Mouse (Mus musculus): ENCODE measurements around the gene Dst. TPM values are rescaled to one million over a fixed set of nuclear protein-coding genes. Genes with fewer than 3 reads are reported as not detected.

Gene Dst
- total and polyA plus RNA-seq, 3 experiments = 66.7 to 404 (median 334) TPM

- peak; percentile 81 to 83 for DNase-seq
- H3K4me3 ChIP-seq = peak overlapping the region; percentile 43
- WGBS = under 1% methylated on average over 28 of the region's 28 CpGs
- TF ChIP-seq POLR2A (IDR thresholded peaks at IDR 0.05; ENCODE audit: insufficient read depth, low read depth, low read length) = no peak
- no peak for TF ChIP-seq EP300 (IDR thresholded peaks at IDR 0.05; ENCODE audit: insufficient read depth, low read depth, low read length)
- TF ChIP-seq CTCF (IDR thresholded peaks at IDR 0.05) = no peak
- H3K27ac ChIP-seq = peak overlapping the region; percentile 62
- intact Hi-C loops (cut with DNase I) = no loop called here
- peak overlapping the region; percentile 66 for H3K9ac ChIP-seq (ENCODE audit: low read depth, low read length)
- peaks cover 7% of the 10 kb centered on the region; the same call in 1 of the 2 replicates for H3K79me2 ChIP-seq (replicated peaks; ENCODE audit: control insufficient read depth, insufficient read depth, low read length)
- peaks cover 8% of the 10 kb centered on the region for H3K4me1 ChIP-seq (ENCODE audit: control insufficient read depth, insufficient read depth, low read length)
- peaks cover 5% of the 10 kb centered on the region; the same call in 1 of the 2 replicates for H3K36me3 ChIP-seq (ENCODE audit: control insufficient read depth, insufficient read depth, low read length)
- no peaks in the 10 kb centered on the region for H3K27me3 ChIP-seq (ENCODE audit: control insufficient read depth, insufficient read depth, low read length)
These were observed 328.3 kb downstream of the Dst start for GRCm38 (mm10) chr1:34236254-34236723.

DNA sequence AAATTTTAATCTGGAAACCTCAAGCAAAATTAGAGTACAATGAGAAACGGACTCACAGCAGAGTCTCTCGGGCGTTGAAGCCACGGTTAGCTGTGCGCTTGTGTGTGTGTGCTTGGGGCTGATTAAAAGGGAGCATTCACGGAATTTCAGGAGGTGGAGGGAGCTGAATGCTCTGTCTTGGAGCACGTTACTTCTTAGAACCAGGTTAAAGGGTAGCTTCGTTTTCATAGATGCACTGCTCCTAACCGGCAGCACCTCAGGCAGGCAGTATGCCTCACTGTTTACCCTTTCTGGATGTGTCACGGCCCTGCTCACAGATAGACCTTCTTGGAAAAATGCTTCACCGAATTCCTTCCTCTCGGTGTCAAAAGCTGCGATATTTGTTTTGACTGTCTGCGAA lies 329.2 kb downstream of the Dst start:
- Histone ChIP-seq H3K36me3 (ENCODE audit: control insufficient read depth, insufficient read depth, low read length) (peaks cover 5% of the 10 kb centered on the region; the same call in 1 of the 2 replicates), H3K79me2 (replicated peaks; ENCODE audit: control insufficient read depth, insufficient read depth, low read length) (peaks cover 7% of the 10 kb centered on the region; the same call in 1 of the 2 replicates), H3K27me3 (ENCODE audit: control insufficient read depth, insufficient read depth, low read length) (no peaks in the 10 kb centered on the region), H3K27ac (peak overlapping the region; percentile 62), H3K4me1 (ENCODE audit: control insufficient read depth, insufficient read depth, low read length) (peaks cover 8% of the 10 kb centered on the region), H3K4me3 (peak overlapping the region; percentile 43), H3K9ac (ENCODE audit: low read depth, low read length) (peak overlapping the region; percentile 0; the same call in 1 of the 2 replicates)
- no peak for DNase-seq
- intact Hi-C loops (cut with DNase I) = no loop called here
- WGBS = 56% methylated on average over 14 of the region's 14 CpGs
- TF ChIP-seq POLR2A (IDR thresholded peaks at IDR 0.05; ENCODE audit: insufficient read depth, low read depth, low read length) = no peak
- no peak for TF ChIP-seq EP300 (IDR thresholded peaks at IDR 0.05; ENCODE audit: insufficient read depth, low read depth, low read length)
- no peak for TF ChIP-seq CTCF (IDR thresholded peaks at IDR 0.05)

- peak in 1 of 2 experiments; percentile 31 for DNase-seq
- Histone ChIP-seq H3K4me3 (peak overlapping the region; percentile 43), H3K36me3 (ENCODE audit: control insufficient read depth, insufficient read depth, low read length) (peaks cover 5% of the 10 kb centered on the region; the same call in 1 of the 2 replicates), H3K79me2 (replicated peaks; ENCODE audit: control insufficient read depth, insufficient read depth, low read length) (peaks cover 7% of the 10 kb centered on the region; the same call in 1 of the 2 replicates), H3K4me1 (ENCODE audit: control insufficient read depth, insufficient read depth, low read length) (peaks cover 8% of the 10 kb centered on the region), H3K9ac (ENCODE audit: low read depth, low read length) (peak overlapping the region; percentile 0; the same call in 1 of the 2 replicates), H3K27me3 (ENCODE audit: control insufficient read depth, insufficient read depth, low read length) (no peaks in the 10 kb centered on the region), H3K27ac (peak overlapping the region; percentile 62)
- WGBS = 68% methylated on average over 12 of the region's 12 CpGs
- TF ChIP-seq EP300 (IDR thresholded peaks at IDR 0.05; ENCODE audit: insufficient read depth, low read depth, low read length) (no peak), POLR2A (IDR thresholded peaks at IDR 0.05; ENCODE audit: insufficient read depth, low read depth, low read length) (no peak), CTCF (IDR thresholded peaks at IDR 0.05) (no peak)
- intact Hi-C loops (cut with DNase I) = no loop called here
These were observed 329.7 kb downstream of the Dst start for GRCm38 (mm10) chr1:34237689-34238091.

DNA sequence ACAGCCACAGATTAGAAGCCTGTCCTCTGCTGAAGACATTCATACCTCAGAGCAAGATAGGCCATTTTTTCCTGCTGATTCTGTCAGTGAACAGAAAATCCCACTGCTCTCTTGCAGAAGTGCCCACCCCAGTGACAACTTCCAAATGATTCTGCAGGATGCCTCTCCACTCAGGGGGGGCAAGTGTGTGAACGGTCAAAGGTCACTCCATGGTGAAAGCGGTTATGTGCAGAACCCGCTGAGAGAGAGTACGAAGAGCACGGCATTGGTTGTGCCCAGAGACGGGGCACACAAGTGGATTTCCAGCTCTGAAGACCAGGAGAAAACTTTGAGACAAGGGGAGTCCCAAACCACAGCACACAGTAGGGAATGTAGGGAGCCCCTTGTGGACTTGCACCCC lies 330.2 kb downstream of the Dst start:
- intact Hi-C loops (cut with DNase I) = no loop called here
- 84% methylated on average over 6 of the region's 6 CpGs for WGBS
- no peaks in the 10 kb centered on the region for H3K27me3 ChIP-seq (ENCODE audit: control insufficient read depth, insufficient read depth, low read length)
- H3K27ac ChIP-seq = peak overlapping the region; percentile 62
- peak overlapping the region; percentile 11; the same call in 1 of the 2 replicates for H3K9ac ChIP-seq (ENCODE audit: low read depth, low read length)
- H3K79me2 ChIP-seq (replicated peaks; ENCODE audit: control insufficient read depth, insufficient read depth, low read length) = peaks cover 5% of the 10 kb centered on the region; the same call in 1 of the 2 replicates
- peak overlapping the region; percentile 43 for H3K4me3 ChIP-seq
- TF ChIP-seq CTCF (IDR thresholded peaks at IDR 0.05) (no peak), POLR2A (IDR thresholded peaks at IDR 0.05; ENCODE audit: insufficient read depth, low read depth, low read length) (no peak), EP300 (IDR thresholded peaks at IDR 0.05; ENCODE audit: insufficient read depth, low read depth, low read length) (no peak)
- peaks cover 8% of the 10 kb centered on the region for H3K4me1 ChIP-seq (ENCODE audit: control insufficient read depth, insufficient read depth, low read length)
- no peak for DNase-seq
- peaks cover 5% of the 10 kb centered on the region; the same call in 1 of the 2 replicates for H3K36me3 ChIP-seq (ENCODE audit: control insufficient read depth, insufficient read depth, low read length)

- Histone ChIP-seq H3K4me3 (no peak overlapping the region), H3K4me1 (ENCODE audit: control insufficient read depth, insufficient read depth, low read length) (peaks cover 6% of the 10 kb centered on the region), H3K27ac (peak overlapping the region; percentile 70), H3K27me3 (ENCODE audit: control insufficient read depth, insufficient read depth, low read length) (no peaks in the 10 kb centered on the region), H3K9ac (ENCODE audit: low read depth, low read length) (no peak overlapping the region), H3K36me3 (ENCODE audit: control insufficient read depth, insufficient read depth, low read length) (peaks cover 13% of the 10 kb centered on the region), H3K79me2 (replicated peaks; ENCODE audit: control insufficient read depth, insufficient read depth, low read length) (no peaks in the 10 kb centered on the region)
- TF ChIP-seq EP300 (IDR thresholded peaks at IDR 0.05; ENCODE audit: insufficient read depth, low read depth, low read length) (0 out of 2 replicates have a peak, but pooled peaks have one; percentile 7), CTCF (IDR thresholded peaks at IDR 0.05) (no peak), POLR2A (IDR thresholded peaks at IDR 0.05; ENCODE audit: insufficient read depth, low read depth, low read length) (no peak)
- peak; percentile 29 to 39 for DNase-seq
- 44% methylated on average over 10 of the region's 10 CpGs for WGBS
- intact Hi-C loops (cut with DNase I) = no loop called here
These were observed 336.7 kb downstream of the Dst start for GRCm38 (mm10) chr1:34244678-34245077.

GRCm38 (mm10) chr1:34245951-34246641 lies 338.1 kb downstream of the Dst start:
- no peak overlapping the region for H3K4me3 ChIP-seq
- TF ChIP-seq EP300 (IDR thresholded peaks at IDR 0.05; ENCODE audit: insufficient read depth, low read depth, low read length) (no peak), CTCF (IDR thresholded peaks at IDR 0.05) (no peak), POLR2A (IDR thresholded peaks at IDR 0.05; ENCODE audit: insufficient read depth, low read depth, low read length) (no peak)
- peak in 1 of 2 experiments; percentile 53 for DNase-seq
- no peaks in the 10 kb centered on the region for H3K79me2 ChIP-seq (replicated peaks; ENCODE audit: control insufficient read depth, insufficient read depth, low read length)
- H3K27me3 ChIP-seq (ENCODE audit: control insufficient read depth, insufficient read depth, low read length) = no peaks in the 10 kb centered on the region
- H3K9ac ChIP-seq (ENCODE audit: low read depth, low read length) = no peak overlapping the region
- 72% methylated on average over 15 of the region's 15 CpGs for WGBS
- H3K4me1 ChIP-seq (ENCODE audit: control insufficient read depth, insufficient read depth, low read length) = peaks cover 6% of the 10 kb centered on the region
- intact Hi-C loops (cut with DNase I) = no loop called here
- H3K36me3 ChIP-seq (ENCODE audit: control insufficient read depth, insufficient read depth, low read length) = peaks cover 15% of the 10 kb centered on the region
- H3K27ac ChIP-seq = peak overlapping the region; percentile 56
